Mouse (Mus musculus) monocyte, adult 59 days (primary cell): ENCODE results near the gene Gm21650. TPM values are rescaled to one million over a fixed set of nuclear protein-coding genes. Genes with fewer than 3 reads are reported as not detected.

Experiments
- total RNA-seq, 2 experiments: library from RNA; stranded (reverse); gene quantifications; one replicate each; pipeline ENCODE4 v1.2.4; 2023

Gene Gm21650
- total RNA-seq, result not detected

GRCm38 (mm10) chrY:77692508-77692907, at the start of gene Gm21650:
Gm21650 (plus strand) TSS chrY:77692808.

